Mouse (Mus musculus) spleen, adult 2 months (tissue): Measurements from ENCODE around the gene Cant1. TPM values are rescaled to one million over a fixed set of nuclear protein-coding genes. Genes with fewer than 3 reads are reported as not detected.
A peak's percentile ranks its signal among the peaks of the same experiment; 100 is the strongest.

ENCODE experiments used
- DNase-seq, 2 experiments: peaks; one replicate each; pipeline versions ENCODE4 v3.0.0 to v3.0.0-alpha.2; 2012 to 2021; ENCODE audit warnings: low spot score in 2 of 2, low read depth in 1 of 2
- H3K27ac ChIP-seq: fragments of 200-500 bp; 2 replicates; pipeline ENCODE4 v1.5.1; 2012; ENCODE audit warnings: low read length, inconsistent platforms; ENCODE audit not compliant: insufficient read depth
- H3K27me3 ChIP-seq: fragments of 200-500 bp; 2 replicates; pipeline ENCODE4 v1.6.1; 2012; ENCODE audit warnings: mild to moderate bottlenecking, moderate library complexity, low read length, inconsistent platforms; ENCODE audit not compliant: control insufficient read depth, insufficient read depth
- H3K36me3 ChIP-seq: fragments of 200-500 bp; 2 replicates; pipeline ENCODE4 v1.6.1; 2012; ENCODE audit warnings: mild to moderate bottlenecking, low read length, inconsistent platforms; ENCODE audit not compliant: control insufficient read depth, insufficient read depth
- H3K4me1 ChIP-seq: fragments of 200-500 bp; 2 replicates; pipeline ENCODE4 v1.6.1; 2011; ENCODE audit warnings: inconsistent platforms; ENCODE audit not compliant: control insufficient read depth, insufficient read depth, insufficient read length
- H3K4me3 ChIP-seq: fragments of 200-500 bp; 2 replicates; pipeline ENCODE4 v1.5.1; 2011; ENCODE audit warnings: mild to moderate bottlenecking, inconsistent platforms; ENCODE audit not compliant: insufficient read depth, insufficient read length; ENCODE audit errors: extremely low read depth
- CTCF ChIP-seq: fragments of 200-500 bp; IDR thresholded peaks from 2 replicates; pipeline ENCODE4 v1.5.1; 2011; ENCODE audit warnings: mild to moderate bottlenecking, inconsistent platforms; ENCODE audit not compliant: insufficient read depth, insufficient read length, insufficient replicate concordance; ENCODE audit errors: extremely low read depth
- POLR2A ChIP-seq: fragments of 200-500 bp; IDR thresholded peaks from 2 replicates; pipeline ENCODE4 v1.6.1; 2011; ENCODE audit warnings: low read depth, low read length, inconsistent platforms
- WGBS: fragments of 180-500 bp; shearing (Covaris S2); methylation state at CpG from one replicate; pipeline ENCODE4 v1.1.7; 2018; 5-methylcytosine and 5-hydroxymethylcytosine counted together
- polyA plus RNA-seq: library from polyadenylated mRNA; depleted of rRNA; stranded (reverse); fragments of >200 nt; gene quantifications from 2 replicates; pipeline ENCODE4 v1.2.3, GENCODE M21; 2012

Cant1 gene
- polyA plus RNA-seq, 1 experiment, result 42.7 TPM

GRCm38 (mm10) chr11:118426765-118427164, 7.9 kb upstream of the Cant1 start:
- Histone ChIP-seq H3K36me3 (no peaks in the 10 kb centered on the region), H3K27me3 (no peaks in the 10 kb centered on the region), H3K27ac (no peak overlapping the region), H3K4me3 (no peak overlapping the region), H3K4me1 (no peaks in the 10 kb centered on the region; the same call in 1 of the 2 replicates)
- no peak for TF ChIP-seq POLR2A
- TF ChIP-seq CTCF, result no peak
- 73% methylated on average over 5 of the region's 5 CpGs for WGBS
- no peak for DNase-seq

DNA sequence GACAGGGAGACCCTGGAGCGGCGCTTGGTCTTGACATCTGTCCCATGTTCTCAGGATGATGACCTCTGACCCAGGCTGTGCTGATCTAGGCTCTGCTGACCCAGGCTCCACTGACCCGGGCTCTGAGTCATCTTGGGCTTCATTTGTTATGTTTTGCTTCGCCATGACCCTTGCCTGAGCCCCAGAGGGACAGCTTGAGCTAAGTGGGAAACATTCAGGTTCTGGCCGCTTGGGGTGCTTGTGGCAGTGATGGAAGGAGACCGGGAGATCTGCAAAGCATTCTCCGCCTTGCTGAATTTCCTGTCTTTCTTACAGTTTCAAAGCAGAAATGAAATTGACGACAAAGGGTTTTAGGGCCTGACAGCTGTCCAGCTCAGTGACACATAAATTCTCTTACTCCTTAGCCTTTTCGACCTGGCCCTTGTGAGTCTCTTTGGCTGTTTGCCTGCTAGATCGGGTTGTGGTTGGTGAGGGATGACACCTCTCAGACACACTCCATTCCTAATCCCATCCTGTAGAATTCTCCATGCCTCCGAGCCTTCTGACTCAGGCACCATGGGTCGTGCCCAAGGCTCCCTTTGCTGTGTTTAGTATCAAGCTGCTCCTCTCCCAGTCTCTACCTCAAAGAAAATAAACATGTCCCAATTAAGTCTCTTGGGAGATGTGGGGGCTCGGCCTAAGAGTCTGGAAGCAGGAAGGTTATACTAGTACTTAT, 5.9 kb upstream of the Cant1 start:
- Histone ChIP-seq H3K36me3 (no peaks in the 10 kb centered on the region), H3K4me3 (no peak overlapping the region), H3K27me3 (no peaks in the 10 kb centered on the region), H3K4me1 (no peaks in the 10 kb centered on the region; the same call in 1 of the 2 replicates), H3K27ac (peak overlapping the region; percentile 25; the same call in 1 of the 2 replicates)
- DNase-seq, result no peak
- TF ChIP-seq POLR2A (no peak), CTCF (no peak)
- 63% methylated on average over 13 of the region's 13 CpGs for WGBS

DNA sequence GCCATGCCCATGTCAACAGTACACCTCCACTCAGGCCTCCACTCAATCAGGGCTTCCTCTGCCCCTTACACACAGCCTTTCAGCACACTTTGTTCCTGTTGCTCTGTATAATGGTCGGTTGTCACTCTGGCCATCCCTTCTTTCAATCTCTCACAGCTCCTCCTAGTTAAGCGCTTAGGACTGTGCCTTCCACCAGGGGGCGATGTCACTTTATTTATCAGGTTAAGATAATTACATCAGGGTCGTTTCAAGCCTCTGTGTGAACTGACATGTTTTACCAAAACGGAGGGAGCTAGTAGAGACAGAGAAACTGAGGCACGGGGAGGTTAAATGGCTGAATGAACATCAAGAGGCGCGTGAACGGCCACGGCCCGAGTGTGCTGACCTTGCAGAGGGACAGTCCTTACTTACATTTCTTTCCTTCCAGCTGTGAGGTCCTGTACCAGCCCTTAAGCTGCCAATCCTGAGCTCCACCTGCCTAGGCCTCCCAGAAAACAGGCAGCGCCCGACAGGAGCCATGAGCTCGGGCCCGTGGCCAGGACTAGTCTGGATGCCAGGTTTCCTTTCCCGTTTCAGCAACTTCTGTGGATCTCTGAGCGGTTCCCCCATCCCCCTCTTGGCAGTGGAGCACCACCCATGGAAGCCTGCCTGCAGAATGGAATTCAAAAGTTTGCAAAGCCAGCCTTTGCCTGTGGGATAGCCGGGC, 4.5 kb upstream of the Cant1 start:
- peak; percentile 49 to 63 for DNase-seq
- H3K27me3 ChIP-seq, result no peaks in the 10 kb centered on the region
- no peak overlapping the region; the same call in 1 of the 2 replicates for H3K27ac ChIP-seq
- TF ChIP-seq POLR2A, result no peak
- TF ChIP-seq CTCF, result peak; percentile 34; the same call in 1 of the 2 replicates
- H3K36me3 ChIP-seq, result no peaks in the 10 kb centered on the region
- WGBS, result 13% methylated on average over 18 of the region's 18 CpGs
- H3K4me1 ChIP-seq, result peaks cover 5% of the 10 kb centered on the region; the same call in 1 of the 2 replicates
- H3K4me3 ChIP-seq, result no peak overlapping the region

DNA sequence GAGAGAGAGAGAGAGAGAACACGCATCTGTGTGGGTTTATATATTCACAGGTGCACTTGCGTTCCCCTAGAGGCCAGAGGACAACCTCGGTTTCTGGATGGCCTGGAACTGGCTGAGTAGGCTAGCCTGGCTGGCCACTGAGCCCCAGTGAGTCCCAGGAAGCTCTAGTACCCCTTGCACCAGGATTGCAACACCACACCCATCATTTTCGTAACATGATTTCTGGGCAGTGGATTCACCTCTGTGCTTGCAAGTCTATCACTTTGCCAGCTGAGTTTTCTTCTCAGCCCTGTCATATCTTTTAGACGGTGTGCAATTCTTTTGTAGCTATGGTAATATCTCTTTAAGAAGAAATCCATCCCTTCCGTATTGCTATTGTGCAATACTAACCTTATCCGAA, 1.4 kb upstream of the Cant1 start:
- Histone ChIP-seq H3K27ac (no peak overlapping the region), H3K4me3 (no peak overlapping the region), H3K4me1 (peaks cover 13% of the 10 kb centered on the region), H3K36me3 (peaks cover 3% of the 10 kb centered on the region), H3K27me3 (no peaks in the 10 kb centered on the region)
- WGBS, result 80% methylated on average over 7 of the region's 7 CpGs
- TF ChIP-seq POLR2A (no peak), CTCF (no peak)
- DNase-seq, result no peak

DNA sequence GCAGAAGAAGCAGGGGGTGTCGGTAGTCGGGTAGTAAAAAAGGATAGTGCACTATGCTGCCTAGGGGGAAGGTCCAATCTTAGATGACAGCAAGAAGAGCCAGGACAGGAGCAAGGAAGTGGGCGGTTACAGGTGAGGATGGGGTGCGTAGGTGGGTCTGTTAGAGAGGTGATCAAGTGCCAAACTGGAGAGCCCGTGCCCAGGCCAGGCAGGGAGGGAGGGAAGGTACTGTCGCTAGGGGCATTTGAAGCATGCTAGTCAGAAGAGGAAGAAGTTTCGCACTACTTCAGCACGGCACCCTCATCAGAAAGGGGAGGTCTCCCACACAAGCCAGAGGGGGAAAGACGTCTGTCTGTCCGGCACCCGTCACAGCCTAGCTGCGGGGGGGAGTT, 448 bp downstream of the Cant1 start:
- peaks cover 13% of the 10 kb centered on the region for H3K4me1 ChIP-seq
- WGBS, result 2% methylated on average over 12 of the region's 12 CpGs

DNA sequence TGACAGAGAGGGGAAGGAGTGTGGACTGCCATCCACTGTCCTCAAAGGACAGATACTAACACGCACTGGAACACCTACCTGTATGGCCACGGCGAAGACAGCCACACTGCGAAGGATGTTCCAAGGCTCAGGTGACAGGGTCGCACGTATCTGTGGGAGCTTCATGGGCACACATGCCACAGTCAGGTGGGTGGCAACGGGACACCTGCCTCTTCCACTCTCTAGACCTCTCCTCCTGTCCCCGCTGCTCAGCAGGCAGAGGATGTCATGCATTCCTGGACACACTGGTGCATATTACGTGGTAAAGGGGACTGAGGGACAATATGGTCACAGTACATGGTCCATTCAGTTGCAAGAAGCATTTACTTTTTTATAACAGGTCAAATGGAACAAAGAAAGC, 1.4 kb downstream of the Cant1 start:
- DNase-seq, result no peak
- TF ChIP-seq POLR2A (no peak), CTCF (no peak)
- Histone ChIP-seq H3K4me1 (peaks cover 13% of the 10 kb centered on the region), H3K4me3 (no peak overlapping the region), H3K27ac (no peak overlapping the region), H3K27me3 (no peaks in the 10 kb centered on the region), H3K36me3 (peaks cover 5% of the 10 kb centered on the region)
- WGBS, result 90% methylated on average over 9 of the region's 9 CpGs

More for the DNA sequence above, 448 bp downstream of the Cant1 start:
- no peak for TF ChIP-seq CTCF
- Histone ChIP-seq H3K27ac (peak overlapping the region; percentile 88), H3K27me3 (no peaks in the 10 kb centered on the region), H3K36me3 (peaks cover 5% of the 10 kb centered on the region), H3K4me3 (peak overlapping the region; percentile 83)
- DNase-seq, result no peak

- DNase-seq, result no peak
- 88% methylated on average over 7 of the region's 7 CpGs for WGBS
- H3K4me3 ChIP-seq, result no peak overlapping the region
- H3K36me3 ChIP-seq, result peaks cover 9% of the 10 kb centered on the region
- H3K4me1 ChIP-seq, result peaks cover 13% of the 10 kb centered on the region
- H3K27ac ChIP-seq, result no peak overlapping the region
- no peaks in the 10 kb centered on the region for H3K27me3 ChIP-seq
- no peak for TF ChIP-seq POLR2A
- no peak for TF ChIP-seq CTCF
Observed at GRCm38 (mm10) chr11:118416046-118416445, 2.8 kb downstream of the Cant1 start.
